Mouse (Mus musculus) WW6 (cell line): ENCODE measurements around the gene 1600014C10Rik.

ENCODE experiments used
- DNase-seq: peaks from one replicate; pipeline ENCODE4 v3.0.0-alpha.2; 2013; ENCODE audit warnings: low read depth, low spot score

1600014C10Rik gene

GRCm38 (mm10) chr7:38183709-38184417, 846 bp downstream of the 1600014C10Rik start:
- DNase-seq = no peak

- DNase-seq = no peak
These were observed 1.4 kb downstream of the 1600014C10Rik start for GRCm38 (mm10) chr7:38184418-38184745.

GRCm38 (mm10) chr7:38184786-38185185, 1.8 kb downstream of the 1600014C10Rik start:
- DNase-seq = no peak

- DNase-seq = no peak
These were observed 3.8 kb downstream of the 1600014C10Rik start for GRCm38 (mm10) chr7:38186861-38187260.

GRCm38 (mm10) chr7:38187796-38188195, 4.8 kb downstream of the 1600014C10Rik start:
- no peak for DNase-seq

- no peak for DNase-seq
These were observed 5.5 kb downstream of the 1600014C10Rik start for GRCm38 (mm10) chr7:38188281-38189075.

GRCm38 (mm10) chr7:38189136-38189982, 6.3 kb downstream of the 1600014C10Rik start:
- no peak for DNase-seq

GRCm38 (mm10) chr7:38190056-38190835, 7.2 kb downstream of the 1600014C10Rik start:
- no peak for DNase-seq

- DNase-seq = no peak
These were observed 8.1 kb downstream of the 1600014C10Rik start for GRCm38 (mm10) chr7:38191146-38191545.

GRCm38 (mm10) chr7:38191571-38191970, 8.6 kb downstream of the 1600014C10Rik start:
- DNase-seq = peak; percentile 59

GRCm38 (mm10) chr7:38199907-38200605, 17.0 kb downstream of the 1600014C10Rik start:
- DNase-seq = no peak

GRCm38 (mm10) chr7:38200606-38201289, 17.7 kb downstream of the 1600014C10Rik start:
- DNase-seq = peak; percentile 70

- no peak for DNase-seq
These were observed 18.3 kb downstream of the 1600014C10Rik start for GRCm38 (mm10) chr7:38201290-38201658.

GRCm38 (mm10) chr7:38204314-38204713, 21.3 kb downstream of the 1600014C10Rik start:
- DNase-seq = no peak

- DNase-seq = no peak
These were observed 22.8 kb downstream of the 1600014C10Rik start for GRCm38 (mm10) chr7:38205801-38206200.

- DNase-seq = no peak
These were observed 23.5 kb downstream of the 1600014C10Rik start for GRCm38 (mm10) chr7:38206564-38206963.

- DNase-seq = no peak
These were observed 26.0 kb downstream of the 1600014C10Rik start for GRCm38 (mm10) chr7:38208969-38209368.

- no peak for DNase-seq
These were observed 26.6 kb downstream of the 1600014C10Rik start for GRCm38 (mm10) chr7:38209478-38210152.

- DNase-seq = no peak
These were observed 29.6 kb downstream of the 1600014C10Rik start for GRCm38 (mm10) chr7:38212651-38213062.
